Mouse (Mus musculus): ENCODE measurements around the gene Cpeb3. TPM values are rescaled to one million over a fixed set of nuclear protein-coding genes. Genes with fewer than 3 reads are reported as not detected.

Cpeb3 gene
- polyA plus RNA-seq, 1 experiment, result 0.57 TPM

DNA sequence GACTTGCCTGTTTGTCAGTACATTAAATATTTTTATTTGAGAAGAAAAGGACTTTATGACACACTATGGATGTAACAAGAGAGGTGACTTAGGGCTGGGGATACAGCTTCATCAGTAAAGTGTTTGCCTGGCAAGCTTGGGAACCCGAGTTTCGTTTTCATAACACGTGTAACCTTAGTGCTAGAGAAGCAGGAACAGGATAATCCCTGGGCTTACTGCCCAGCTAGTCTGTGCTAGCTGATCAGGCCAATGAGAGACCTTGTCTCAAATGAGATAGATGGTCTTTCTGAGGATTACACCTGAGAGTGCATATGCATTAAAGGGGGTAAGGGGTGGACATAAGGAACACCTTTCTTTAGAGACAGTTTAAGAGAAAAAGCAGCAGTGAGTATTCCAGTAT lies 3.0 kb upstream of the Cpeb3 start:
- Histone ChIP-seq H3K79me2 (ENCODE audit: control insufficient read depth, insufficient read depth) (peaks cover 84% of the 10 kb centered on the region), H3ac (ENCODE audit: control insufficient read depth, insufficient read length, low read depth) (no peak overlapping the region), H3K36me3 (ENCODE audit: control insufficient read depth, insufficient read depth) (peaks cover 55% of the 10 kb centered on the region), H3K4me3 (ENCODE audit: insufficient read depth, poor library complexity, severe bottlenecking) (no peak overlapping the region), H3K79me3 (ENCODE audit: low read depth) (peaks cover 60% of the 10 kb centered on the region), H3K27me3 (ENCODE audit: control insufficient read depth, insufficient read depth, insufficient read length) (no peaks in the 10 kb centered on the region)
- TF ChIP-seq USF1 (IDR thresholded peaks at IDR 0.05; ENCODE audit: low read depth), result no peak

- no peak overlapping the region for H3K4me3 ChIP-seq (ENCODE audit: insufficient read depth, poor library complexity, severe bottlenecking)
- H3ac ChIP-seq (ENCODE audit: control insufficient read depth, insufficient read length, low read depth), result no peak overlapping the region
- TF ChIP-seq MYOD1 (IDR thresholded peaks at IDR 0.05; ENCODE audit: control insufficient read depth, insufficient read length, low read depth) (no peak), MAX (IDR thresholded peaks at IDR 0.05) (no peak), MYOG (IDR thresholded peaks at IDR 0.05; ENCODE audit: control insufficient read depth, extremely low read depth, insufficient read length) (no peak), USF1 (IDR thresholded peaks at IDR 0.05; ENCODE audit: low read depth) (no peak), FOSL1 (IDR thresholded peaks at IDR 0.05; ENCODE audit: insufficient read depth, low read length, poor library complexity, severe bottlenecking) (no peak), CEBPB (IDR thresholded peaks at IDR 0.05; ENCODE audit: low read depth) (no peak), CTCF (IDR thresholded peaks at IDR 0.05; ENCODE audit: control insufficient read depth, insufficient read depth, insufficient read length) (no peak)
- H3K36me3 ChIP-seq (ENCODE audit: control insufficient read depth, insufficient read depth), result peaks cover 48% of the 10 kb centered on the region
- H3K79me2 ChIP-seq (ENCODE audit: control insufficient read depth, insufficient read depth), result peaks cover 77% of the 10 kb centered on the region
- peaks cover 56% of the 10 kb centered on the region for H3K79me3 ChIP-seq (ENCODE audit: low read depth)
- no peaks in the 10 kb centered on the region for H3K27me3 ChIP-seq (ENCODE audit: control insufficient read depth, insufficient read depth, insufficient read length)
These were observed 2.1 kb upstream of the Cpeb3 start for GRCm38 (mm10) chr19:37210457-37210856.

GRCm38 (mm10) chr19:37209467-37210128 lies 1.2 kb upstream of the Cpeb3 start:
- no peak for TF ChIP-seq CEBPB (IDR thresholded peaks at IDR 0.05; ENCODE audit: low read depth)
- no peak for TF ChIP-seq MAX (IDR thresholded peaks at IDR 0.05)
- TF ChIP-seq MYOD1 (IDR thresholded peaks at IDR 0.05; ENCODE audit: control insufficient read depth, insufficient read length, low read depth), result no peak
- no peak for TF ChIP-seq CTCF (IDR thresholded peaks at IDR 0.05; ENCODE audit: control insufficient read depth, insufficient read depth, insufficient read length)
- no peak for TF ChIP-seq FOSL1 (IDR thresholded peaks at IDR 0.05; ENCODE audit: insufficient read depth, low read length, poor library complexity, severe bottlenecking)
- no peaks in the 10 kb centered on the region for H3K27me3 ChIP-seq (ENCODE audit: control insufficient read depth, insufficient read depth, insufficient read length)
- H3ac ChIP-seq (ENCODE audit: control insufficient read depth, insufficient read length, low read depth), result no peak overlapping the region
- H3K79me3 ChIP-seq (ENCODE audit: low read depth), result peaks cover 48% of the 10 kb centered on the region
- H3K79me2 ChIP-seq (ENCODE audit: control insufficient read depth, insufficient read depth), result peaks cover 68% of the 10 kb centered on the region
- peak overlapping the region; percentile 99 for H3K4me3 ChIP-seq (ENCODE audit: insufficient read depth, poor library complexity, severe bottlenecking)
- H3K36me3 ChIP-seq (ENCODE audit: control insufficient read depth, insufficient read depth), result peaks cover 44% of the 10 kb centered on the region

DNA sequence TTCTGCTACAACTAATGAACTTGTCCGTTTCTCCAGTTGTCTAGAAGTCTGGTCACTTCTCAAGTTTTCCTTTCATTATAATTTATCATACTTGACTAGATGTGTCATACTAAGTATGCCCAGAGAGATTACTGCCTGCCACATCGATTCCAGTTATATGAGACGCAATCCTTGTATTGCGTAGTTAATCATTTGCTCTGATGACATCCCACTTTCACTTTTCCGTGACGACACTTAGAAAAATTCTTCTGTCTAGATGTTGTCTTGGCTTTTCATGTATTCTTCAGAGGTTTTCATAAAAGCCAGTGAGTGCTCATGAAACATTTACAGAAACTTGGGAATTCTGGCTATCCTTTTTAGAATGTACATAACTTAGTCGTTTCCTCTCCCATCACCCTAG lies 585 bp upstream of the Cpeb3 start:
- no peak overlapping the region for H3ac ChIP-seq (ENCODE audit: control insufficient read depth, insufficient read length, low read depth)
- TF ChIP-seq FOSL1 (IDR thresholded peaks at IDR 0.05; ENCODE audit: insufficient read depth, low read length, poor library complexity, severe bottlenecking) (no peak), MAX (IDR thresholded peaks at IDR 0.05) (no peak), MYOG (IDR thresholded peaks at IDR 0.05; ENCODE audit: control insufficient read depth, extremely low read depth, insufficient read length) (no peak), USF1 (IDR thresholded peaks at IDR 0.05; ENCODE audit: low read depth) (no peak), MYOD1 (IDR thresholded peaks at IDR 0.05; ENCODE audit: control insufficient read depth, insufficient read length, low read depth) (no peak), CEBPB (IDR thresholded peaks at IDR 0.05; ENCODE audit: low read depth) (no peak), CTCF (IDR thresholded peaks at IDR 0.05; ENCODE audit: control insufficient read depth, insufficient read depth, insufficient read length) (no peak)
- no peaks in the 10 kb centered on the region for H3K27me3 ChIP-seq (ENCODE audit: control insufficient read depth, insufficient read depth, insufficient read length)
- H3K79me3 ChIP-seq (ENCODE audit: low read depth), result peaks cover 48% of the 10 kb centered on the region
- H3K36me3 ChIP-seq (ENCODE audit: control insufficient read depth, insufficient read depth), result peaks cover 41% of the 10 kb centered on the region
- H3K79me2 ChIP-seq (ENCODE audit: control insufficient read depth, insufficient read depth), result peaks cover 65% of the 10 kb centered on the region
- peak overlapping the region; percentile 99 for H3K4me3 ChIP-seq (ENCODE audit: insufficient read depth, poor library complexity, severe bottlenecking)

DNA sequence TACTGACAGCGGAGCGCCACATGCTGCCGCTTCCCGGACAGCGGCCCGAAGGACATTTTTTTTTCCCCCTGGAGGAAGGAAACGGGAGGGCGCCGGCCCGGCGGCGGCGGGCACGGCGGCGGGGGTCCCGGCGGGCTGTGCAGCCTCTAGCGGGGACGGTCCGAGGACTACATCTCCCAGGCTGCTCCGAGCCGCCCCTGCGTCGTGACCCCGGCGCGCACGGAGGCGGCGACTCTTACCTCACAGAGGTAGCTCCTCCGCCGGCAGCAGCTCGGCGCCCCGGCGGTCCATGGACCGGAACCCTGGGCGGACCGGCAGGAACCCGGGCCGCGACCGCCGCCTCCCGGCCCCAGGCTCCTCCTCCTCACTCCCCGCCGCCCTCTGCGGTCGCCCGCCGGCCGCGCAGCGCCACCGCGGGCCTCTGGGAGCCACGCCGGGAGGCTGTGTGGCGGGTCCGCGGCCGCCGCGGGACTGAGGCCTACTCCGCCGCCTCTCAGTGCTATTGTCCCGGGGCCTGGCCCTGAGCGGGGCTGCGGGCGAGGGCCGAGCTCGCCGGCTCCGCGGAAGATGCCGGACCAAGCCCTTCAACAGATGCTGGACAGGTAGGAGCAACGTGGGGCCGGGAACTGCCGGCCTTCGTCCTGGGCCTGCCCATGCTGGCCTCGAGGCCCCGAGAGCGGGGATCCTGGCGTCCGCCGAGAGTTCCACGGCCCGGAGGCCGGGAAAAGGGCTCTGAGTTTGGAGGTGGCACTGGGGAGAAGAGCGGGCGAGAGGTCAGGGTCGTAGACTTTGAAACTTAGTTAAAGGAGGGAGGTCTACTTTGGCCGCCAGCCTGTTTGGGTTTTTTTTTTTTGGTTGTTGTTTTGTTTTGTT lies 862 bp downstream of the Cpeb3 start, which contains the start of gene March5:
Gene March5 (plus strand): TSS at position 241 of the 873 bp plus-strand sequence.
- Histone ChIP-seq H3K27me3 (ENCODE audit: control insufficient read depth, insufficient read depth, insufficient read length) (no peaks in the 10 kb centered on the region), H3K4me3 (ENCODE audit: insufficient read depth, poor library complexity, severe bottlenecking) (peak within 1 kb of the TSS; percentile 99), H3K79me2 (ENCODE audit: control insufficient read depth, insufficient read depth) (peaks cover 50% of the 10 kb centered on the region), H3K79me3 (ENCODE audit: low read depth) (peaks cover 39% of the 10 kb centered on the region), H3ac (ENCODE audit: control insufficient read depth, insufficient read length, low read depth) (peak within 1 kb of the TSS; percentile 100), H3K36me3 (ENCODE audit: control insufficient read depth, insufficient read depth) (peaks cover 28% of the 10 kb centered on the region)
- no peak for TF ChIP-seq USF1 (IDR thresholded peaks at IDR 0.05; ENCODE audit: low read depth)
- peak; percentile 3 for TF ChIP-seq CTCF (IDR thresholded peaks at IDR 0.05; ENCODE audit: control insufficient read depth, insufficient read depth, insufficient read length)
- no peak for TF ChIP-seq CEBPB (IDR thresholded peaks at IDR 0.05; ENCODE audit: low read depth)
